Mouse (Mus musculus): ENCODE data around the gene Gpx3.
"Not testable (repeated sequence)": the region's sequence is repeated elsewhere in the genome, so short reads cannot be mapped to it uniquely, and the experiment has no call there.

Gpx3 gene

GRCm38 (mm10) chr11:54902333-54903323 is at the start of gene Gpx3:
Gpx3 (plus strand) TSS chr11:54902453.
- peak; percentile 54 for DNase-seq (ENCODE audit: low read depth, low spot score)

- not testable (repeated sequence) for DNase-seq (ENCODE audit: low read depth, low spot score)
These were observed 43.4 kb upstream of the Gpx3 start for GRCm38 (mm10) chr11:54858880-54859279.

DNA sequence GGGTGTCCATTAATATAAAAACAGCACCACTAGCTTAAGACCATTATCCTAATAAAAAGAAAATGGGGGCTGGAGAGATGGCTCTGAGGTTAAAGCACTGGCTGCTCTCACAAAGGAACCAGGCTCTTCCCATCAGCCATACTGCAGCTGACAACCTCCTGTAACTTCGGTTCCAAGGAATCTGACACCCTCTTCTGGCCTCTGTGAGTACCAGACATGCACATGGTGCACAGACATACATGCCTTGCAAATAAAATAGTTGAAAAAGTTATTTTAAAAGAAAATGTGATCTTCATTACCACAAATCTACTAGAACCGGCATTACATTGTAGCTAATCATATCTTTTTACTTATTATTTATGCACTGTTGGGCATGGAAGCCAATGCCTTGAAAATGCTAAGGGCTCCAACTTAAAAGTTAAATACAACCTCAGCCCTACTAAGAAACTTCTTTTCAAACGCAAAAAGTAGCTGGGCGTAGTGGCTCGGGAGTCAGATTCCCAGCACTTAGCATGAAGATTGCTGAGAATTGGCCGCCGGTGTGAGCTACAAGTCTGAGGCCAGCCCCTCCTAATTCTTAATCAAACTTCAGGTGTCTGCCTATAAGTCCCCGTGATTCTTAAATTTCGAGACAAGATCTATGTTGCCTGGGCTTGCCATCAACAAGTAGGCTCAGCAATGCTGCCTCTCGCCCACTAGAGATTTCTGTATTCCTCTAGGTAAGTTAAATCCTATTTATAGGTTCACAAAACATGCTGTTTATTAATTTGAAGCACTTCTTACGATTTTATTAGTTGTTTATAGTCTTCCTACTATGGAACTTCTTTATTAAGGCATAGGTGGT is 42.7 kb upstream of the Gpx3 start:
- no peak for DNase-seq (ENCODE audit: low read depth, low spot score)

GRCm38 (mm10) chr11:54860256-54861038 is 41.8 kb upstream of the Gpx3 start, which contains the start of gene Lyrm7:
Lyrm7 (minus strand) TSS chr11:54860916.
- DNase-seq (ENCODE audit: low read depth, low spot score), result peak; percentile 94

DNA sequence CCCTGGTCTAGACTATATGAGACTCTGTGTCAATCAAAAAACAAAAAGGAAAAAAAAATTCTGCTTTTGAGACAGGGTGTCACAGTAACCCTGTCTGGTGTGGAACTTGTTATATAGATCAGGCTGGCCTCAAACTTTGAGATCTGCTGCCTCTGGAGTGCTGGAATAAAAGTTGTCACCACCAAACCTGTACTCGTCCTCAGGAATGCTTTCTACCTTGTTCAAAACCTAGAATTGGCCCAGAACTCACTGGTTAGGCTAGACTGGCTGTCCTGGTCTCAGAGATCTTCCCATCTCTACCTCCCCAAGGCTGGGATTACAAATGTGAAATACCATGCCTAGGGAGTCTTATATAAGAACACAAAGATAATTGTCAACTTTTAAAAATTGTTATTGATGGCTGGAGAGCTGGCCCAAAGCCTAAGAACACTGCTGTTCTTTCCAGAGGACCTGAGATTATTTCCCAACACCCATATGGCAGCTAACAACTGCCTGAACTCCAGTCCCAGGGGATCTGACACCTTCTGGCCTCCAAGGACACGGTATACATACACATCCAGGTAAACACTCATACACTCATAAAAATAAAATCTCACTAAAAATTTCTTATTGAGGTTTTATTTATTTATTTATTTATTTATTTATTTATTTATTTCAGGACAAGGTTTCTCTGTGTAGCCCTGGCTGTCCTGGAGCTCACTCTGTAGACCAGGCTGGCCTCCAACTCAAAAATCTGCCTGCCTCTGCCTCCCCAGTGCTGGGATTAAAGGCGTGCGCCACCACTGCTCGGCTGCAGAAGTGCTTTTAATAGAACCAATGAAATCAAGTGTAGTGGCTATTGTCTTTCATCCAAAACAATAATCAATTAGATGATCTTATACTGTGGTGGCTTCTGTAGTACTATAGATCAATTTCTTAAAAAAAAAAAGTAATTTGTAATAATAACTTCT is 40.5 kb upstream of the Gpx3 start:
- DNase-seq (ENCODE audit: low read depth, low spot score), result no peak

DNA sequence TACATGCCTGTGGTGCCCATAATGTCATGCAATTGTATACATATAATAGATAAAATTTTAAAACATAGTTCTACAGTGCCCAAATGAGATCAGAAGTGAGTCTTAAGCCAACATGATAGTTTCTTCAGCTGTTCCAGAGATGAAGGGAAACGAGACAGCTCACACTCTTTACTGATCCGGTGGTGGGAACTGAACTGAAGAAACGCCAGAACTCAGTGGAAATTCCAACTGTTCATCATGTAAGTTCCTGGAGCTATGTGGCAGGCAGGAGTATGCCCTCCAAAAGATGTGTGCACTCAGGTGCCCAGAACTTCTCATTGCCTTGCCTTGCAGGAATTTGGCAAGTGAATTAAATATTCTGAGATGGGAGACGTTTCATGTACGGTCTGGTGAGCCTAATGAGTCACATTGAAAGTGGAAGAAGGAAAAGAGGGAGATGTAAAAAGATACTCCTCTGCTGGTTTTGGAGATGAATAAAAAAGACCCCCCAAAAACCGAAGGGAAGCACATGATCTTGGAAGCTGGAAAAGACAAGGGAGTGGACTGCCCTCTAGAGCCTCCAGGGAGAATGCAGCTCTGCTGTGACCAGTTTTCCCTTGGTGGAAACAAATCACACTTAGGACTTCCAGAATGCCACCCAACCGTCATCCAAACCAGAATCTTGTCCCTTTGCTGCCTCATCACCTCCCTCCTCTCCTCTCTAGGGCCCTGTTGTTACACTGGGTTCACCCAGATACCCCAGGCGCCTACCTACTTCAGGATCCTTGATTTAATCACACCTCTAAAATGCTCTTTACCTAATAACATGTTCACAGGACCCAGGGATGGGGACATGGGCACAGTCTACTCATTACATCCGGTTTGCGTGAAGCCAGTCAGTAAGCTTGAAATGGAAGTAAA is 39.4 kb upstream of the Gpx3 start:
- DNase-seq (ENCODE audit: low read depth, low spot score), result peak; percentile 48

DNA sequence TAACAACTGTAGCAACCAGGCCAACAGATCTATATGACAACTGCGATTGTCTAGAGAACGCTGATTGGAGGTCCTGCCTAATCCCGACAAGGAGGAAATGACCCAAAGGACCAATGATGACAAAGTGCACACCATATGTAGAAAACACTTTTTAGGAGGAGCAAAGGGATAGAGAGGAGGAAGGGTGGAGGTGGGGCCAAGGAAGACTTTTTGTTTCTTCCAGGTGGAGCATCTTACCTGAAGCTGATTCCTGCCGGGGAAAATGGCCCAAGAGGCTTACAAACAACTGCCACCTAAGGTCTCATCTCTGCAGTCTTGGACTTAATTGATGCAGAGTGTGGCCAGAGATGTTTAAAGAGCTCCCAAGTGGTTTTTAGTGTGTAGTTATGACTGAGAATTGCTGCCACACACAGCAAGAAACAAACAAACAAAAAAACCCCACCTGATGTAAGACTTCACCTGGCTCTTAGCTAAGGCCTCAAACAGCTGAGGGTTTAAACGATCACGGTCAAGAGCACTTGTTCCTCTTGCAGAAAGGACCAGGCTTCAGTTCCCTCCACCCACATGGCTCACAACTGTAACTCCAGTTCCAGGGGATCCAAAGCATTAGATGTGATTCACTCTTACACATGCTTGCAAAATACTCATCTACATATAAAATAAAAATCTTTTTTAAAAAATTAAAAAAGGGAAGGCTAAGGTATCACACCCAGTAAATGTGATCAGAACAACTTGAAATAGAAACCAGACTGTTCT is 36.7 kb upstream of the Gpx3 start:
- DNase-seq (ENCODE audit: low read depth, low spot score), result no peak

DNA sequence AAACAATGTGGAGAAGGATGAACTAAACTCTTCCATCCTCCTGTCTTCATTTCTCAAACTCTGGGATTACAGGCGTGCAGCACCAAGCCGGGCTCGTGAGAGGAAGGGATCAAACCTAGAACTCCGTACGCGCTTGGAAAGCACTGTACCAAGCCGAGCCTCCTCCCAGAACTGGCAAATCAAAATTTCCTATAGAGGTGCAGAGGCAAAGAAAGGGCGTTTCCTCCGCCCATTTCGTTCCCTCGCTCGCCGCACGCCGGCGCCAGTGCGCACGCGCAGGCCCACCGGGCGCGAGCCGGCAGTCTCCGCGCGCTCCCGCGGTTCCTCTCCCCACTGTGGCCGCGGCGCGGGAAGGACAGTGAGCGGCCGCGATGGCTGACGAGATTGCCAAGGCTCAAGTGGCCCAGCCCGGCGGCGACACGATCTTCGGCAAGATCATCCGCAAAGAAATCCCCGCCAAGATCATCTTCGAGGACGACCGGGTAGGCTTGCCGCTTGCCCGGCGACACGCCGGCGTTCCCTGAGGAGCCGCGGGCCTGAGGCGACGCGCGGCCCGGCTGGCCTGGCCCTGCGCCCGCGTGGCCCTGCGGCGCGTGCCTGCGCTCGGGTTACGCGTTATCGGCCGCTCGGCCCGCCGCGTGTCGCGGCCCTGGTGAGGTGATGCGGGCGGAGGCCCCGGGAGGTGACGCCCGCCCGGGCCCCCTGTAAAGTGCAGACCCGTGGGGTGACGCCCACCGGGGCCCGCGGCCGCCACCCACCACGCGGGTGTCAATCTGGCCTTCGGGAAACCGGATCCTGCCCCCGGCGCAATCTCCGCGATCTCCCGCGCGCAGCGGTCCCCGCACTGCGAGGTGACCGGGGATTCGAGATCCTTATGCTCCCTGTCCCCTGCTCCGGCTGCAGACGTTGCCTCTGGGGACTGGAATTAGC is 35.9 kb upstream of the Gpx3 start, which contains the start of gene Hint1:
Hint1 (plus strand) TSS at position 265 of the 930 bp plus-strand sequence.
- DNase-seq (ENCODE audit: low read depth, low spot score), result peak; percentile 84

DNA sequence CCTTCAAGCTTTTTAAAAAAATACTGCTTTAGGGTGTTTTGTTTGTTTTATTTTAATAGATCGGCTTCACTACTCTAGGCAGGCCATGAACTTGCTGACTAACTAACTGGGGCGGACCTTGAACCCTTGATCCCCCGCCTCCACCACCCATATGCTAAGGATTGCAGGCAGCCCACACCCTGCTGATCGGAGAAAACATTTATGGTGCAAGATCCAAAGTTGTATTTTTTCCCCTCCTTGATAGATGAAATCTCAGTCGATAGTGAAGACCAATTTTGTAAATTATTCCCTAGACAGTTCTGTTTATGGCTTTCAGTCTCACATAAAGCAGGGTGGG is 35.2 kb upstream of the Gpx3 start:
- no peak for DNase-seq (ENCODE audit: low read depth, low spot score)

DNA sequence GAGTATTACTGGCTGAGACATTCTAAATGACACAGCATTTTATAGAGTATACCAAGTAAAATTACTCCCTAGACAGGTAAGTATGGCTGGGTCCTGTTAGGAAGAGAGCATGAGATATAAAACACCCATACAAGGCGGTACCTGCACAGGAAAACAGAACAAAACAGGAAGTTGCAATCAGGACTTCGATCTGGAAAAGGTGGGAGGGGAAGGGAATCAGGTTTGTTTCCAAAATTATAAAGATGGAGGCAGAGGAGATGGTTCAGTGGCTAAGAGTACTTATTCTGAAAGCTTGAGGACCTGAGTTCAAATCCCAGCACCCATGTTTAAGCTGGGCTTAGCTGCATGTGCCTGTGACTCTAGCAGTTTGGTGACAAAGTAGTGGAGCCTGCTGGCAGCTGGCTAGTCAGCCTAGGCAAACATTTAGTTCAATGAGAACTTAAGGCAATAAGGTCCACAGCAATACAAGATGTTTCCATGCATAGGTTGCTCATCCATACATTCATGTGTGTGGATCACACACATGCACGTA is 34.3 kb upstream of the Gpx3 start:
- no peak for DNase-seq (ENCODE audit: low read depth, low spot score)

DNA sequence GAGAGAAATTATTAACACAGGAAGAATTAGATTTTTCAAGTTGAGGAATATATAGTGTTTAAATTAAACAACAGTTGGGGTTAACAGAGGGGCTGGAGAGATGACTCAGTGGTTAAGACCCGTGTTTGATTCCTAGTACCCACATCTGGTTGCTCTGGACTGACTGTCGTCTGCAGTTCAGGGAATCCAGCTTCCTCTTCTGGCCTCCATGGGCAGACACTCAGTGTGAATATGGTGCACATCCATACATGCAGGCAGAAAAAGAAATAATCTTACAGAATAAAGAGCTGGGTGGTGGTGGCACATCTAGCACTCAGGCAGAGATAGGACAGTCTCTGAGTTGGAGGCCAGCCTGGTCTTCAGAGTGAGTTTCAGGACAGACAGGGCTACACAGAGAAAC is 33.8 kb upstream of the Gpx3 start:
- no peak for DNase-seq (ENCODE audit: low read depth, low spot score)

- no peak for DNase-seq (ENCODE audit: low read depth, low spot score)
These were observed 32.9 kb upstream of the Gpx3 start for GRCm38 (mm10) chr11:54869318-54869717.

- DNase-seq (ENCODE audit: low read depth, low spot score), result no peak
These were observed 30.3 kb upstream of the Gpx3 start for GRCm38 (mm10) chr11:54871831-54872537.

- DNase-seq (ENCODE audit: low read depth, low spot score), result no peak
These were observed 26.2 kb upstream of the Gpx3 start for GRCm38 (mm10) chr11:54876031-54876430.

- no peak for DNase-seq (ENCODE audit: low read depth, low spot score)
These were observed 23.4 kb upstream of the Gpx3 start for GRCm38 (mm10) chr11:54878893-54879292.

GRCm38 (mm10) chr11:54879434-54879833 is 22.8 kb upstream of the Gpx3 start:
- DNase-seq (ENCODE audit: low read depth, low spot score), result peak; percentile 46

DNA sequence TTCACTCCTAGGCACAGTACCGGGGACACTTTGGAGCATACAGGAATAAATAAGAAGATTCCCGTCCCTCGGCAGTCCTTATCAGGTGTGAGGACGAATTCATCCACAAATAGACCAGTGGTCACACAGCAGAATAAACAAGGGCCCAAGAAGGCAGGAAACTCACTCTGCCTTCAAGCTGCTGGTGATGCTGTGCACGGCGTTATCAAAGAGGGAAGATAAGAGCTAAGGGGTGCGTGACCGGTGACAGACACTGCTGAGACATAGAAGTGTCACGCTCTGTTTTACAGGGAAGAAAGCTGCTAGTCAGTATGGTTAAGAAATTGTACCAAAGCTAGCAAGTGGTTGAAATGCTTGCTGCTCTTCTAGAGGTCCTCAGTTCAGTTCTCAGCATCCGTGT is 22.3 kb upstream of the Gpx3 start:
- DNase-seq (ENCODE audit: low read depth, low spot score), result no peak

All from retina, postnatal 7 days (tissue).